Mouse (Mus musculus) forebrain, postnatal 0 days (tissue): ENCODE data around the gene Gdf15. TPM values are rescaled to one million over a fixed set of nuclear protein-coding genes. Genes with fewer than 3 reads are reported as not detected.

Experiments
- ATAC-seq: fragments of 200-750 bp; cut with Nextera tagmentation; 2 replicates; pipeline ENCODE4 v1.8.0; 2017; ENCODE audit warnings: mild to moderate bottlenecking, moderate library complexity
- DNase-seq: peaks from one replicate; pipeline ENCODE4 v3.0.0-alpha.2; 2015
- H3K27ac ChIP-seq: fragments of 300-500 bp; sonication (generic); 2 replicates; pipeline ENCODE4 v1.5.1; 2014; ENCODE audit warnings: low read depth, mild to moderate bottlenecking, antibody characterized with exemption, low read length, moderate library complexity, mixed read lengths
- H3K27me3 ChIP-seq: fragments of 300-500 bp; sonication (generic); 2 replicates; pipeline ENCODE4 v1.6.1; 2014; ENCODE audit warnings: mild to moderate bottlenecking, low read length, mixed read lengths; ENCODE audit not compliant: insufficient read depth
- H3K36me3 ChIP-seq: fragments of 300-500 bp; sonication (generic); 2 replicates; pipeline ENCODE4 v1.6.1; 2014; ENCODE audit warnings: mild to moderate bottlenecking, moderate library complexity; ENCODE audit not compliant: insufficient read depth
- H3K4me1 ChIP-seq: fragments of 300-500 bp; sonication (generic); 2 replicates; pipeline ENCODE4 v1.6.1; 2014; ENCODE audit warnings: antibody characterized with exemption; ENCODE audit not compliant: insufficient read depth
- H3K4me2 ChIP-seq: fragments of 300-500 bp; sonication (generic); 2 replicates; pipeline ENCODE4 v1.6.1; 2014; ENCODE audit warnings: low read depth, mild to moderate bottlenecking, moderate library complexity
- H3K4me3 ChIP-seq: fragments of 300-500 bp; sonication (generic); 2 replicates; pipeline ENCODE4 v1.5.1; 2014; ENCODE audit warnings: low read depth, low read length, mixed read lengths
- H3K9ac ChIP-seq: fragments of 300-500 bp; sonication (generic); 2 replicates; pipeline ENCODE4 v1.6.1; 2014; ENCODE audit warnings: mild to moderate bottlenecking
- H3K9me3 ChIP-seq: fragments of 300-500 bp; sonication (generic); 2 replicates; pipeline ENCODE4 v1.6.1; 2016; ENCODE audit warnings: low read length
- CTCF ChIP-seq: sonication (generic); IDR thresholded peaks from 2 replicates; pipeline ENCODE4 v1.5.1; 2016; ENCODE audit warnings: antibody characterized with exemption, control low read depth, low read depth
- WGBS: fragments of 180-500 bp; shearing (Covaris S2); extraction: QIAGEN DNeasy Blood & Tissue Kit; methylation state at CpG from one replicate; pipeline ENCODE4 v1.1.7; 2014; 5-methylcytosine and 5-hydroxymethylcytosine counted together
- polyA plus RNA-seq: library from polyadenylated mRNA; unstranded; fragments of >200 nt; fragmentation: Nextera tagmentation; extraction: Ambion mirVana; gene quantifications from 2 replicates; pipeline ENCODE4 v1.2.1, GENCODE M21; 2015
- total RNA-seq: library from RNA; depleted of rRNA; stranded (reverse); fragments of >200 nt; gene quantifications from 2 replicates; pipeline ENCODE4 v1.2.3, GENCODE M21; 2014

Gene Gdf15
- total and polyA plus RNA-seq, 2 experiments from 2014 or later, result 0.18 to 0.90 TPM

GRCm38 (mm10) chr8:70618888-70619334 lies 13.3 kb downstream of the Gdf15 start:
- WGBS, result 43% methylated on average over 9 of the region's 9 CpGs
- H3K9ac ChIP-seq, result no peak overlapping the region
- DNase-seq (no peak), ATAC-seq (no peak)
- no peak for TF ChIP-seq CTCF
- no peaks in the 10 kb centered on the region for H3K9me3 ChIP-seq
- no peaks in the 10 kb centered on the region for H3K4me1 ChIP-seq
- H3K27me3 ChIP-seq, result no peaks in the 10 kb centered on the region
- H3K36me3 ChIP-seq, result no peaks in the 10 kb centered on the region
- no peak overlapping the region for H3K4me2 ChIP-seq
- no peak overlapping the region for H3K4me3 ChIP-seq
- no peak overlapping the region for H3K27ac ChIP-seq

GRCm38 (mm10) chr8:70617985-70618384 lies 14.3 kb downstream of the Gdf15 start:
- Histone ChIP-seq H3K9ac (no peak overlapping the region), H3K36me3 (no peaks in the 10 kb centered on the region), H3K9me3 (no peaks in the 10 kb centered on the region), H3K27me3 (no peaks in the 10 kb centered on the region), H3K27ac (no peak overlapping the region), H3K4me2 (no peak overlapping the region), H3K4me3 (no peak overlapping the region), H3K4me1 (no peaks in the 10 kb centered on the region)
- no peak for TF ChIP-seq CTCF
- ATAC-seq, result no peak
- no peak for DNase-seq
- 79% methylated on average over 11 of the region's 11 CpGs for WGBS

GRCm38 (mm10) chr8:70616645-70617044 lies 15.6 kb downstream of the Gdf15 start:
- no peak overlapping the region for H3K9ac ChIP-seq
- no peak for TF ChIP-seq CTCF
- no peak overlapping the region for H3K4me2 ChIP-seq
- no peak overlapping the region for H3K4me3 ChIP-seq
- no peaks in the 10 kb centered on the region for H3K36me3 ChIP-seq
- H3K9me3 ChIP-seq, result no peaks in the 10 kb centered on the region
- 61% methylated on average over 11 of the region's 11 CpGs for WGBS
- no peak for ATAC-seq
- H3K27ac ChIP-seq, result no peak overlapping the region
- H3K27me3 ChIP-seq, result peaks cover under 1% of the 10 kb centered on the region; the same call in 1 of the 2 replicates
- DNase-seq, result no peak
- no peaks in the 10 kb centered on the region; the same call in 1 of the 2 replicates for H3K4me1 ChIP-seq

- Histone ChIP-seq H3K4me1 (peaks cover 7% of the 10 kb centered on the region; the same call in 1 of the 2 replicates), H3K4me2 (no peak within 1 kb of the TSS), H3K36me3 (no peaks in the 10 kb centered on the region), H3K9me3 (no peaks in the 10 kb centered on the region), H3K9ac (no peak within 1 kb of the TSS), H3K27me3 (peaks cover 8% of the 10 kb centered on the region; the same call in 1 of the 2 replicates), H3K27ac (no peak within 1 kb of the TSS), H3K4me3 (no peak within 1 kb of the TSS)
- DNase-seq (no peak), ATAC-seq (no peak)
- 95% methylated on average over 3 of the region's 3 CpGs for WGBS
- TF ChIP-seq CTCF, result no peak
Observed at GRCm38 (mm10) chr8:70615894-70616293, 16.4 kb downstream of the Gdf15 start, which contains the start of gene Lrrc25. Lrrc25 (plus strand) TSS chr8:70616155.

GRCm38 (mm10) chr8:70615281-70615680 lies 17.0 kb downstream of the Gdf15 start:
- no peak for TF ChIP-seq CTCF
- H3K4me3 ChIP-seq, result no peak overlapping the region
- H3K4me2 ChIP-seq, result no peak overlapping the region
- H3K27me3 ChIP-seq, result peaks cover 9% of the 10 kb centered on the region; the same call in 1 of the 2 replicates
- no peak overlapping the region for H3K9ac ChIP-seq
- DNase-seq (no peak), ATAC-seq (no peak)
- H3K4me1 ChIP-seq, result peaks cover 10% of the 10 kb centered on the region; the same call in 1 of the 2 replicates
- H3K9me3 ChIP-seq, result no peaks in the 10 kb centered on the region
- no peak overlapping the region for H3K27ac ChIP-seq
- WGBS, result 91% methylated on average over 8 of the region's 8 CpGs
- H3K36me3 ChIP-seq, result no peaks in the 10 kb centered on the region

- no peak overlapping the region for H3K4me2 ChIP-seq
- H3K4me1 ChIP-seq, result peaks cover 12% of the 10 kb centered on the region; the same call in 1 of the 2 replicates
- TF ChIP-seq CTCF, result no peak
- H3K4me3 ChIP-seq, result no peak overlapping the region
- H3K36me3 ChIP-seq, result no peaks in the 10 kb centered on the region
- H3K27me3 ChIP-seq, result peaks cover 9% of the 10 kb centered on the region; the same call in 1 of the 2 replicates
- H3K9me3 ChIP-seq, result no peaks in the 10 kb centered on the region
- WGBS, result 76% methylated on average over 5 of the region's 5 CpGs
- ATAC-seq, result no peak
- no peak for DNase-seq
- no peak overlapping the region for H3K9ac ChIP-seq
- no peak overlapping the region for H3K27ac ChIP-seq
Observed at GRCm38 (mm10) chr8:70614469-70614868, 17.8 kb downstream of the Gdf15 start.

GRCm38 (mm10) chr8:70613763-70614162 lies 18.5 kb downstream of the Gdf15 start:
- peaks cover 16% of the 10 kb centered on the region for H3K4me1 ChIP-seq
- no peak overlapping the region for H3K4me3 ChIP-seq
- peaks cover 14% of the 10 kb centered on the region; the same call in 1 of the 2 replicates for H3K27me3 ChIP-seq
- H3K9me3 ChIP-seq, result no peaks in the 10 kb centered on the region
- ATAC-seq (no peak), DNase-seq (no peak)
- 9% methylated on average over 1 of the region's 1 CpGs for WGBS
- no peak overlapping the region for H3K27ac ChIP-seq
- TF ChIP-seq CTCF, result no peak
- H3K4me2 ChIP-seq, result no peak overlapping the region
- H3K36me3 ChIP-seq, result no peaks in the 10 kb centered on the region
- H3K9ac ChIP-seq, result no peak overlapping the region
